ENCODE assay signal across 19 mouse cellular contexts in the genomic region with DNA sequence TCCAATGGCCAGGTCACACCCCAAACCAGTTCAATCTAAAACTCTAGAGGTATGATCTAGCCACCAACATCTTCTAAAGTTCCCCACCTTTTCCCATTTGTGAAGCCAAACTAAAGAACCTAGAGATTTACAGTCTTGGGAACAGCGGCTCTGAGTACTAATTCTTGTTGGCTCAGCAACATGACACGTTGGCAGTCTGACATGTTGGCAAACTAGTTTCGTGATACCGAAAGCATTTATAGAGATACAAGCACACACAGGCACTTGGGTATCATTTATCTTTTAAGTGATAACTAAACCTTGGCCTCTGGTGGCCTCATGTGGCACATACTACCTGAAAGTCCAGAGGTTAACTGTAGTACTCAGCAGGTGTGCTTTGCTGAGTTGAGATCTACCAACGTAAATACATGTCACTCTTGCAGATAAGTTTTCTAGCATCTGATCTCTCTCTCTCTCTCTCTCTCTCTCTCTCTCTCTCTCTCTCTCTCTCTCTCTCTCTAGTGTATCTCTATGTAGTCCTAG. TPM values are rescaled to one million over a fixed set of nuclear protein-coding genes. Genes with fewer than 3 reads are reported as not detected.
"Had no signal": no experiment of that assay in that cellular context is flagged by ENCODE, and none has a peak within 500 bp of the region (broad histone marks: within the 10 kb centered on the region; RNA-seq: fewer than 3 reads in every experiment).

No protein-coding gene starts in this region.

- H3K9ac ChIP-seq: kidney, embryonic 15.5 days; limb, embryonic 13.5 days; lung, embryonic 14.5 days; neural tube, embryonic 12.5 days; stomach, embryonic 15.5 days had no signal

- H3K27ac ChIP-seq: kidney, embryonic 15.5 days; limb, embryonic 13.5 days; midbrain, embryonic 10.5 days; neural tube, embryonic 12.5 days; stomach, embryonic 15.5 days had no signal

- H3K4me2 ChIP-seq: kidney, embryonic 15.5 days; limb, embryonic 13.5 days; liver, embryonic 11.5 days; lung, embryonic 14.5 days; neural tube, embryonic 12.5 days; stomach, embryonic 15.5 days had no signal

- H3K36me3 ChIP-seq: kidney, embryonic 15.5 days; limb, embryonic 13.5 days; midbrain, embryonic 10.5 days; neural tube, embryonic 12.5 days; stomach, embryonic 15.5 days had no signal

- H3K4me1 ChIP-seq: midbrain, embryonic 10.5 days; neural tube, embryonic 12.5 days; stomach, embryonic 15.5 days had no signal

- DNase-seq: kidney, postnatal 14 days; left cerebral cortex, postnatal 4 days; lung, embryonic 14.5 days; lung, postnatal 10 days; lung, postnatal 4 days; midbrain, embryonic 14.5 days; retina, postnatal 1 day; right cerebral cortex, postnatal 4 days; thymus, postnatal 4 days had no signal

- H3K27me3 ChIP-seq: kidney, embryonic 15.5 days; limb, embryonic 13.5 days; neural tube, embryonic 12.5 days; stomach, embryonic 15.5 days had no signal

- H3K9me3 ChIP-seq: kidney, embryonic 15.5 days; limb, embryonic 13.5 days; midbrain, embryonic 10.5 days; neural tube, embryonic 12.5 days; stomach, embryonic 15.5 days had no signal

- H3K4me3 ChIP-seq: kidney, embryonic 15.5 days; limb, embryonic 13.5 days; midbrain, embryonic 10.5 days; neural tube, embryonic 12.5 days; stomach, embryonic 15.5 days had no signal

RNA-seq across cellular contexts. Expression of gene Mfsd13b, which starts 20.2 kb away (rescaled TPM):
- total RNA-seq: left cerebral cortex, postnatal 4 days; megakaryocyte, adult 5-6 weeks; monocyte, adult 5-6 weeks; neutrophil, adult 5-6 weeks had no signal
- polyA plus RNA-seq: kidney, embryonic 15.5 days; liver, embryonic 16.5 days; lung, embryonic 14.5 days; midbrain, embryonic 14.5 days had no signal
